Mouse (Mus musculus): Measurements from ENCODE around the gene Ifit1bl1. TPM values are rescaled to one million over a fixed set of nuclear protein-coding genes. Genes with fewer than 3 reads are reported as not detected.
"Not testable (repeated sequence)": the region's sequence is repeated elsewhere in the genome, so short reads cannot be mapped to it uniquely, and the experiment has no call there.

Ifit1bl1 gene
- 0.40 and 0.48 TPM in 2 replicates for polyA plus RNA-seq (2011; ENCODE audit: insufficient read length, low read depth, missing spikeins)

DNA sequence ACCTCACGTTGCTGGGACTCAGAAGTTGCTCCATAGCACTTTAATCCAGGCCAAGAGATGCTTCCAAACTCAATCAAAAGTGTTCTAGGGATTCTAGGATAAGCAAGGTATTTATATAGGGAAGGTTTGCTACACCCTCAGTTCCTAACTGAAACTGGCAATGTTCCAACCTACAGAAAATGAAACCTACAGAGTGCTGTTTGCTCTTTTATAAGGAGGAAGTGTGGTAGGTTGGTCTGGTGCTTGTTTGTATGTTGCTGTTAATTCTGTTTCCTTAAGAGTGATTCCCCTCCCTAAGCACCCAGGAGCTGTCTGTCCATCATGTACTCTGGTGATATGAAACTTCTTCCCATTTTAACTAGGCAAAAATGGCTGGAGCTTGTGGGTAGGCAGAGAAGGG lies at the start of gene Ifit1bl1:
Gene Ifit1bl1 (minus strand): TSS at position 69 of the 400 bp plus-strand sequence.
- H3K4me1 ChIP-seq (ENCODE audit: control insufficient read depth, insufficient read depth, low read length); H3K4me3 ChIP-seq (ENCODE audit: insufficient read depth, low read length); H3K27ac ChIP-seq (ENCODE audit: insufficient read depth, low read length): not testable (repeated sequence)

DNA sequence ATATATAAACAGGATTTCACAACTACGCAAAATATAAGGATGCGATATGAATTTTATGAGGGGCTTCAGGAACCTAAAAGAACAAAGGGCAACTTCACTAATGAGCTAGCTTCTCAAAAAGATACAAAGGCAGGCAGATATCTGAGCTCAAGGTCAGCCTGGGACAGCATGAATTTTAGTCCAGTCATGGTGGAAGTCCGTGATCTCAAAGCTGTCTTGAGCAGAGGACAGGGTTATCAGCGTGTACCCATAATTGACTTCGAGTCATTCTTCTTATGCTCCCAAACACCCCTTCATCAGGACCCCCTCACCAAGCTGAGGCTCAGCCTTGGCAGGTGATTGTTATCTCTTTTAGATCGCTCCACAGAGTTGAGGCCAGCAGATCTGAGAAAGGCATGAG lies 49.2 kb upstream of the Ifit1bl1 start:
- Histone ChIP-seq H3K4me1 (ENCODE audit: control insufficient read depth, insufficient read depth, low read length) (no peaks in the 10 kb centered on the region), H3K4me3 (ENCODE audit: insufficient read depth, low read length) (no peak overlapping the region), H3K27ac (ENCODE audit: insufficient read depth, low read length) (no peak overlapping the region)
- no peak for TF ChIP-seq POLR2A (IDR thresholded peaks at IDR 0.05; ENCODE audit: low read depth, low read length)

DNA sequence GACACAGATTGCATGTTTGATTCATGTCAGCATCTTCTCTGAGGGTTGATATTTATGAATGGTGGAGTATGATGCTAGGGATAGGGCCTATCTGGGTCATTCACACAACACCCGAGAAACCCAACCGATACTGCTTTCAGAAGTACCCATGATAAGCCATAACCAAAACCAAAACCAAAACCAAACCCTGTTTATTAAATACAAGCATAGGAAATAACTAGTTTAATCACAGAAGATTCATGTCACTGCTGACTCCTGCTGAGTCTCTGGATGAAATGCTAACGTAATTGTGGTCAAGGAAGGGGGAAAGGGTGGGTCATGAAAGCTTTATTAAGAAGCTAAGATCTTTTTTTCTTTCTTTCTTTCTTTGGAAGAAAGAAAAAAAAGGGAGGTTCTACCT lies 48.5 kb upstream of the Ifit1bl1 start:
- Histone ChIP-seq H3K4me1 (ENCODE audit: control insufficient read depth, insufficient read depth, low read length) (no peaks in the 10 kb centered on the region), H3K4me3 (ENCODE audit: insufficient read depth, low read length) (no peak overlapping the region), H3K27ac (ENCODE audit: insufficient read depth, low read length) (no peak overlapping the region)
- TF ChIP-seq CTCF (IDR thresholded peaks at IDR 0.05; ENCODE audit: borderline replicate concordance, insufficient read depth, low read length) (no peak), POLR2A (IDR thresholded peaks at IDR 0.05; ENCODE audit: low read depth, low read length) (no peak)

DNA sequence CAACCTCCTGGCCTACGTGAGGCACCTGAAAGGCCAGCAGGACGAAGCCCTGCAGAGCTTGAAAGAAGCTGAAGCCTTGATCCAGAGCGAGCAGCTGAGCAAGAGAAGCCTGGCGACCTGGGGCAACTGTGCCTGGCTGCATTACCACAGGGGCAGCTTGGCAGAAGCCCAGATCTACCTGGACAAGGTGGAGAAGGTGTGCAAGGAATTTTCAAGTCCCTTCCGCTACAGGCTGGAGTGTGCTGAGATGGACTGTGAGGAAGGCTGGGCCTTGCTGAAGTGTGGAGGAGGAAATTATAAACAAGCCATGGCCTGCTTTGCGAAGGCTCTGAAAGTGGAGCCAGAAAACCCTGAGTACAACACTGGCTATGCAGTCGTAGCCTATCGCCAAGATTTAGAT lies 45.9 kb upstream of the Ifit1bl1 start:
- H3K4me1 ChIP-seq (ENCODE audit: control insufficient read depth, insufficient read depth, low read length); H3K4me3 ChIP-seq (ENCODE audit: insufficient read depth, low read length); H3K27ac ChIP-seq (ENCODE audit: insufficient read depth, low read length): not testable (repeated sequence)

DNA sequence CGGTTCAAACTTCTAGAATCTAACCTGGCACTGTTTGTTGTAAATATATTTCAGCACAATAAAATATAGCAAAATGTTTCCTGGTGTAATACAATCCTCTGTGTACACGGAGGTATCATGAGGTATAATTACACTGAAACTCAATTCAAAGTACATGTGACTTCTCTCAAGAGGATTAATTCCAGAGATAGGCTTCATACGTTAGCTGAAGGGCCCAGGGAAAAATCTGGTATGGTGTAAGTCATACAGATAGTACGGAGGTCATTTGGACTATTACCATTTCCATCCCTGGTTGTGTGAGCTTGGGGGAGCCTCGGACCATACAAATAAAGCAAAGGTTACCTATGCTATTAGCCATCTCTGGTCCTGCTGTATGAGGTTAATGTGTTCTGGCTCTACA lies 40.9 kb upstream of the Ifit1bl1 start:
- H3K4me3 ChIP-seq (ENCODE audit: insufficient read depth, low read length) = no peak overlapping the region
- TF ChIP-seq POLR2A (IDR thresholded peaks at IDR 0.05; ENCODE audit: low read depth, low read length) (no peak), CTCF (IDR thresholded peaks at IDR 0.05; ENCODE audit: borderline replicate concordance, insufficient read depth, low read length) (no peak)
- H3K4me1 ChIP-seq (ENCODE audit: control insufficient read depth, insufficient read depth, low read length) = no peaks in the 10 kb centered on the region; the same call in 1 of the 2 replicates
- H3K27ac ChIP-seq (ENCODE audit: insufficient read depth, low read length) = no peak overlapping the region

DNA sequence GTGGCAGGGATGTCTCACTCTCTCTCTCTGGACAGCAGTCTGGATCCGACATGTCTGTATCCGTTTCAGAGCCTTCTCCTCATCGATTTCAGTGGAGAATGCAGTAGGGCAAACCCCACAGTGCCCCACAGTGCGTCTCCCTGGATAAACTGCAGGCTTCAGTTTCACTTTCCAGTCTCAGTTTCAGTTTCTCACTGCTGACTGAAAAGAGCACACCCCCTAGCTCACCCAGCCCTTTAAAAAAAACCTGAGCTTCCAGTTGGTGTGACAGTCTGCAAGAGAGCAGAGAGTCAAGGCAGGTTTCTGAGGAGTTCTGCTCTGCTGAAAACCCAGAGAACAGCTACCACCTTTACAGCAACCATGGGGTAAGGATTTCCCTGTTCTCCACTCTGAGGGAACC lies 38.9 kb upstream of the Ifit1bl1 start, which contains the start of the genes Ifit1bl2 and Ifit1:
Gene Ifit1bl2 (minus strand): TSS at position 121 of the 400 bp plus-strand sequence.
Gene Ifit1 (plus strand): TSS at position 249 of the 400 bp plus-strand sequence.
- Histone ChIP-seq H3K27ac (ENCODE audit: insufficient read depth, low read length) (no peak within 1 kb of the TSS), H3K4me1 (ENCODE audit: control insufficient read depth, insufficient read depth, low read length) (no peaks in the 10 kb centered on the region; the same call in 1 of the 2 replicates), H3K4me3 (ENCODE audit: insufficient read depth, low read length) (peak within 1 kb of the TSS; percentile 18; the same call in 1 of the 2 replicates)
- TF ChIP-seq CTCF (IDR thresholded peaks at IDR 0.05; ENCODE audit: borderline replicate concordance, insufficient read depth, low read length) = no peak
- TF ChIP-seq POLR2A (IDR thresholded peaks at IDR 0.05; ENCODE audit: low read depth, low read length) = no peak; the same call in 1 of the 2 replicates

DNA sequence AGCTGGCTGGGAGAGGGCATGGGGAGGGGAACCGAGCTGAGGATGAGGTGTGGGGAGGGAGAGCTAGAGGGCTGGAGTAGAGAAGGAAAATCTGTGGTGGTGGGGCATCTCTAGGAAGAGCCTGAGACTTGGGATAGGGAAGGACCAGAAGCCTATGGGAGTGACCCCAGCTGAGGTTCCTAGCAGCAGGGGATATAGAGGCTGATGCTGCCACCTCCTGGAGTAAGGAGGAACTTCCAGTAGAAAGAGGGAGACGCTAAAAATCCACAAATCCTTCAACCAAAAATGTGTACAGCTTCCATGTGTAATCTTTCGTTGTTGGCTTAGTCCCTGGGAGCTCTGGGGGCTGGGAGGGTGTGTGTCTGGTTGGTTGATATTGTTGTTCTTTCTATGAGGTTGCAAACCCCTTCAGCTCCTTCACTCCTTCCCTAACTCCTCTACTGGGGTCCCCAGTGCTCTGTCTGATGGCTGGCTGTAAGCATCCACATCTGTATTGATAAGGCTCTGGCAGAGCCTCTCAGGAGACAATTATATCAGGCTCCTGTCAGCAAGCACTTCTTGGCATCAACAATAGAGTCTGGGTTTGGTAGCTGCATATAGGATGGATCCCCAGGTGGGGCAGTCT lies 35.3 kb upstream of the Ifit1bl1 start:
- no peak overlapping the region for H3K4me3 ChIP-seq (ENCODE audit: insufficient read depth, low read length)
- H3K27ac ChIP-seq (ENCODE audit: insufficient read depth, low read length) = no peak overlapping the region
- no peaks in the 10 kb centered on the region; the same call in 1 of the 2 replicates for H3K4me1 ChIP-seq (ENCODE audit: control insufficient read depth, insufficient read depth, low read length)
- TF ChIP-seq CTCF (IDR thresholded peaks at IDR 0.05; ENCODE audit: borderline replicate concordance, insufficient read depth, low read length) (no peak), POLR2A (IDR thresholded peaks at IDR 0.05; ENCODE audit: low read depth, low read length) (no peak)

DNA sequence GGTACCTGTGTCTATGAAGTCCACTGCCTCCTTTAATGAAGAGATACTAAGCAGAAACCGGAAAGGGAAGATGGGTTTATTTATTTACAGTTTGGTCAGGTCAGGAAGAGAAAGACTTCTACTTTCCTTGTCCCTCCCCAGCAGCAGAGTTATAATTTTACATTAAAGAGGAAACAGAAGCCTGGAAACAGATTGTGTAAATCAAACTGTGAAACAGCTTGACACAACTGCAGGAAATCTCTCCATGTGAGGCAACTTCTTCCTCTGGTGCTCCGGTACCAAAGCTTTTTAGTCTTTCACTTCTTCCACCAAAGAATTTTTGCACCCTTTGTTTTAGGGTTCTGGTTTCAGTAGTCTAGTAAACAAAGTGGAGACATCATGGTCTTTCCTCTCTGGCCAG lies 31.7 kb upstream of the Ifit1bl1 start:
- no peaks in the 10 kb centered on the region for H3K4me1 ChIP-seq (ENCODE audit: control insufficient read depth, insufficient read depth, low read length)
- H3K27ac ChIP-seq (ENCODE audit: insufficient read depth, low read length) = no peak overlapping the region
- TF ChIP-seq POLR2A (IDR thresholded peaks at IDR 0.05; ENCODE audit: low read depth, low read length) (no peak), CTCF (IDR thresholded peaks at IDR 0.05; ENCODE audit: borderline replicate concordance, insufficient read depth, low read length) (no peak)
- H3K4me3 ChIP-seq (ENCODE audit: insufficient read depth, low read length) = no peak overlapping the region

DNA sequence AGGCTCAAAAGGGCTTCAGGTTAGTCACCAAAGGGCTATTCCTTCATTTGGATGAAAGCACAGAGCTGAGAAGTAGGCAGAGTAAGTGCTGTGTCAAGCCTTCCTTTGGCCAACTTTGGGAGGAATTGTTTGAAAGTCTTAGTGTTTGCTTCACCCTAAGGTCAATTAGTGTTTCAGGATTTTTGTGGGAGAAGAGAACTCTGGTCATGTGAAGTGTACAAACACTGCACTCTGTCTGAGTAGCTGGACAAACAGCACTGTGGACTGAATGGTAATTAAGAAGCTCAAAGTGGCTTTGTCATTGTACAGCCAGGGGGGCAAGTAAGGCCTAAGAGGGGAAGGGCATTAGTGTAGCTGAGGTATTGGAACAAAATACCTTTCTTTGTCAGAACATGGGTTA lies 29.7 kb upstream of the Ifit1bl1 start:
- Histone ChIP-seq H3K4me1 (ENCODE audit: control insufficient read depth, insufficient read depth, low read length) (no peaks in the 10 kb centered on the region), H3K27ac (ENCODE audit: insufficient read depth, low read length) (no peak overlapping the region)
- TF ChIP-seq POLR2A (IDR thresholded peaks at IDR 0.05; ENCODE audit: low read depth, low read length) (no peak), CTCF (IDR thresholded peaks at IDR 0.05; ENCODE audit: borderline replicate concordance, insufficient read depth, low read length) (no peak)

DNA sequence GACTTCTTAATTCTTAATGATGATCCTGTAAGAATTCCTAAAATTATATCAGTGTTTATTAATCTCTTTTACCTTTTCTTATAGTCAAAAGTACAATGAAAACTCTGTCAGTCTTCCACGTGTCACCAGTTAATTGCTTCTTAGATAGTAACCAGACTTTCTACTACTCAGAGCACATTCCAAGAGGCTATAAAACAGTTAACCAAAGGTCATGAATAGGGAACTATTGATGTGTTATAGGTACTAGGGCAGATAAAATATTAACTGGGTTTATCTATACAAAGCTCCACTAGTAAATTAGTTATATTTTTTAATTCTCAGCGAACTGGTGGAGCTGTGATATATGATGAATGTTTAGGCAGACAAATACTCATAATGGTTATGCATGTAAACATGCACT lies 25.7 kb upstream of the Ifit1bl1 start:
- Histone ChIP-seq H3K27ac (ENCODE audit: insufficient read depth, low read length) (no peak overlapping the region), H3K4me3 (ENCODE audit: insufficient read depth, low read length) (no peak overlapping the region), H3K4me1 (ENCODE audit: control insufficient read depth, insufficient read depth, low read length) (no peaks in the 10 kb centered on the region)
- no peak for TF ChIP-seq POLR2A (IDR thresholded peaks at IDR 0.05; ENCODE audit: low read depth, low read length)
- TF ChIP-seq CTCF (IDR thresholded peaks at IDR 0.05; ENCODE audit: borderline replicate concordance, insufficient read depth, low read length) = no peak

More for the DNA sequence above, 29.7 kb upstream of the Ifit1bl1 start:
- H3K4me3 ChIP-seq (ENCODE audit: insufficient read depth, low read length) = no peak overlapping the region

DNA sequence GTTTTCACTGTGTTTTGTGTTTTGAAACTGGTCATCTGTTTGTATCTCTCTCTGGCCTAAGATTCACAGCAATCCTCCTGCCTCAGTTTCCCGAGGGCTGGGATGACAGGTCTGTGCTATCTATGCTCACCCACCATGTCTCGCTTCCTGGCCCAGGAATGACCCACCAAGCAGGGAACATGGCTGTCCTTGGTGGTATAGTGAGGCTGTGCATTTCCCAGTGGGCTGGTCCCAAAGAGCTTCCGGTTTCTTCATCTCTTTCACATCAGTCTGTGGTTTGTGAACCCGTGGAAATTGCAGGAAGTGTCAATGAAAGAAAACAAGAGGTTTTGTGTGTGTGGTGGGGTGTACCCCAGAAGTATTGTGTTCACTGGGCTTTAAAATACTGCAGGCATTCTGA lies 22.9 kb upstream of the Ifit1bl1 start:
- no peak overlapping the region for H3K4me3 ChIP-seq (ENCODE audit: insufficient read depth, low read length)
- no peak overlapping the region for H3K27ac ChIP-seq (ENCODE audit: insufficient read depth, low read length)
- no peak for TF ChIP-seq CTCF (IDR thresholded peaks at IDR 0.05; ENCODE audit: borderline replicate concordance, insufficient read depth, low read length)
- no peak for TF ChIP-seq POLR2A (IDR thresholded peaks at IDR 0.05; ENCODE audit: low read depth, low read length)
- H3K4me1 ChIP-seq (ENCODE audit: control insufficient read depth, insufficient read depth, low read length) = no peaks in the 10 kb centered on the region

Measured in embryonic fibroblast, embryonic 13.5 days (primary cell).